Mouse (Mus musculus) midbrain, embryonic 12.5 days (tissue): ENCODE measurements around the gene Tacr2. TPM values are rescaled to one million over a fixed set of nuclear protein-coding genes. Genes with fewer than 3 reads are reported as not detected.

Experiments
- ATAC-seq: fragments of 200-750 bp; cut with Nextera tagmentation; 2 replicates; pipeline ENCODE4 v1.8.0; 2017; ENCODE audit warnings: low read depth, moderate TSS enrichment, moderate library complexity; ENCODE audit not compliant: low FRiP score
- H3K27ac ChIP-seq: fragments of 300-500 bp; sonication (generic); replicated peaks from 2 replicates; pipeline ENCODE4 v1.5.1; 2016; ENCODE audit warnings: mild to moderate bottlenecking
- H3K27me3 ChIP-seq: fragments of 300-500 bp; sonication (generic); 2 replicates; pipeline ENCODE4 v1.6.1; 2016; ENCODE audit warnings: mild to moderate bottlenecking
- H3K36me3 ChIP-seq: fragments of 300-500 bp; sonication (generic); 2 replicates; pipeline ENCODE4 v1.6.1; 2016
- H3K4me1 ChIP-seq: fragments of 300-500 bp; sonication (generic); 2 replicates; pipeline ENCODE4 v1.6.1; 2016
- H3K4me2 ChIP-seq: fragments of 300-500 bp; sonication (generic); replicated peaks from 2 replicates; pipeline ENCODE4 v1.6.1; 2016; ENCODE audit warnings: mild to moderate bottlenecking, moderate library complexity
- H3K4me3 ChIP-seq: fragments of 300-500 bp; sonication (generic); 2 replicates; pipeline ENCODE4 v1.5.1; 2016; ENCODE audit warnings: mild to moderate bottlenecking
- H3K9ac ChIP-seq: fragments of 300-500 bp; sonication (generic); replicated peaks from 2 replicates; pipeline ENCODE4 v1.6.1; 2016; ENCODE audit warnings: mild to moderate bottlenecking, moderate library complexity
- H3K9me3 ChIP-seq: fragments of 300-500 bp; sonication (generic); 2 replicates; pipeline ENCODE4 v1.6.1; 2016; ENCODE audit warnings: mild to moderate bottlenecking
- WGBS: fragments of 180-500 bp; shearing (Covaris S2); methylation state at CpG from one replicate; pipeline ENCODE4 v1.1.7; 2016; 5-methylcytosine and 5-hydroxymethylcytosine counted together
- polyA plus RNA-seq: library from polyadenylated mRNA; unstranded; fragments of >200 nt; fragmentation: Nextera tagmentation; extraction: Ambion mirVana; gene quantifications from 2 replicates; pipeline ENCODE4 v1.2.1, GENCODE M21; 2016

The Tacr2 gene
- polyA plus RNA-seq, 1 experiment from 2014 or later = not detected

GRCm38 (mm10) chr10:62279066-62279465 lies 26.8 kb downstream of the Tacr2 start:
- Histone ChIP-seq H3K36me3 (peaks cover 26% of the 10 kb centered on the region), H3K27me3 (no peaks in the 10 kb centered on the region), H3K27ac (no peak overlapping the region), H3K4me1 (no peaks in the 10 kb centered on the region), H3K9me3 (0 out of 2 replicates have a peak, but pooled peaks cover 2% of the 10 kb centered on the region), H3K4me2 (no peak overlapping the region), H3K9ac (no peak overlapping the region), H3K4me3 (no peak overlapping the region)
- ATAC-seq = no peak
- WGBS = 47% methylated on average over 3 of the region's 3 CpGs

- Histone ChIP-seq H3K9me3 (0 out of 2 replicates have a peak, but pooled peaks cover 2% of the 10 kb centered on the region), H3K36me3 (peaks cover 28% of the 10 kb centered on the region), H3K27ac (no peak overlapping the region), H3K27me3 (no peaks in the 10 kb centered on the region), H3K4me2 (no peak overlapping the region), H3K4me3 (no peak overlapping the region), H3K4me1 (no peaks in the 10 kb centered on the region), H3K9ac (no peak overlapping the region)
- WGBS = 85% methylated on average over 4 of the region's 4 CpGs
- no peak for ATAC-seq
These were observed 27.4 kb downstream of the Tacr2 start for GRCm38 (mm10) chr10:62279671-62280070.

- Histone ChIP-seq H3K27me3 (no peaks in the 10 kb centered on the region), H3K27ac (no peak overlapping the region), H3K4me3 (no peak overlapping the region), H3K4me2 (no peak overlapping the region), H3K9ac (no peak overlapping the region), H3K9me3 (0 out of 2 replicates have a peak, but pooled peaks cover 2% of the 10 kb centered on the region), H3K4me1 (no peaks in the 10 kb centered on the region), H3K36me3 (peaks cover 28% of the 10 kb centered on the region)
- 54% methylated on average over 9 of the region's 9 CpGs for WGBS
- ATAC-seq = no peak
These were observed 30.5 kb downstream of the Tacr2 start for GRCm38 (mm10) chr10:62282782-62283181.

GRCm38 (mm10) chr10:62283206-62283792 lies 31.1 kb downstream of the Tacr2 start:
- H3K36me3 ChIP-seq = peaks cover 28% of the 10 kb centered on the region
- H3K9me3 ChIP-seq = 0 out of 2 replicates have a peak, but pooled peaks cover 2% of the 10 kb centered on the region
- H3K4me2 ChIP-seq = no peak overlapping the region
- WGBS = 81% methylated on average over 4 of the region's 4 CpGs
- no peaks in the 10 kb centered on the region for H3K27me3 ChIP-seq
- no peak overlapping the region for H3K27ac ChIP-seq
- H3K9ac ChIP-seq = no peak overlapping the region
- H3K4me1 ChIP-seq = no peaks in the 10 kb centered on the region
- H3K4me3 ChIP-seq = no peak overlapping the region
- no peak for ATAC-seq

GRCm38 (mm10) chr10:62287460-62288124 lies 35.4 kb downstream of the Tacr2 start:
- H3K27me3 ChIP-seq = no peaks in the 10 kb centered on the region
- H3K9ac ChIP-seq = no peak overlapping the region
- H3K9me3 ChIP-seq = no peaks in the 10 kb centered on the region
- no peak overlapping the region for H3K4me3 ChIP-seq
- 85% methylated on average over 6 of the region's 6 CpGs for WGBS
- no peak overlapping the region for H3K27ac ChIP-seq
- peaks cover 13% of the 10 kb centered on the region; the same call in 1 of the 2 replicates for H3K36me3 ChIP-seq
- no peak for ATAC-seq
- H3K4me1 ChIP-seq = no peaks in the 10 kb centered on the region
- H3K4me2 ChIP-seq = no peak overlapping the region

GRCm38 (mm10) chr10:62294112-62294511 lies 41.9 kb downstream of the Tacr2 start:
- H3K9me3 ChIP-seq = no peaks in the 10 kb centered on the region
- 0 out of 2 replicates have a peak, but pooled peaks cover 4% of the 10 kb centered on the region for H3K4me1 ChIP-seq
- H3K27me3 ChIP-seq = no peaks in the 10 kb centered on the region
- H3K4me3 ChIP-seq = no peak overlapping the region
- no peak for ATAC-seq
- no peak overlapping the region for H3K27ac ChIP-seq
- H3K4me2 ChIP-seq = no peak overlapping the region
- 81% methylated on average over 4 of the region's 4 CpGs for WGBS
- H3K36me3 ChIP-seq = peaks cover 4% of the 10 kb centered on the region; the same call in 1 of the 2 replicates
- no peak overlapping the region for H3K9ac ChIP-seq

- H3K4me3 ChIP-seq = no peak overlapping the region
- no peak overlapping the region for H3K9ac ChIP-seq
- H3K27ac ChIP-seq = no peak overlapping the region
- no peak overlapping the region for H3K4me2 ChIP-seq
- WGBS = 60% methylated on average over 24 of the region's 26 CpGs
- ATAC-seq = no peak
- 0 out of 2 replicates have a peak, but pooled peaks cover 4% of the 10 kb centered on the region for H3K4me1 ChIP-seq
- no peaks in the 10 kb centered on the region for H3K36me3 ChIP-seq
- no peaks in the 10 kb centered on the region for H3K27me3 ChIP-seq
- no peaks in the 10 kb centered on the region for H3K9me3 ChIP-seq
These were observed 44.0 kb downstream of the Tacr2 start for GRCm38 (mm10) chr10:62296086-62296872.

- Histone ChIP-seq H3K9ac (no peak overlapping the region), H3K4me1 (0 out of 2 replicates have a peak, but pooled peaks cover 4% of the 10 kb centered on the region), H3K9me3 (no peaks in the 10 kb centered on the region), H3K4me2 (no peak overlapping the region), H3K27ac (no peak overlapping the region), H3K4me3 (no peak overlapping the region), H3K27me3 (no peaks in the 10 kb centered on the region), H3K36me3 (no peaks in the 10 kb centered on the region)
- ATAC-seq = no peak
- WGBS = 88% methylated on average over 23 of the region's 23 CpGs
These were observed 48.0 kb downstream of the Tacr2 start for GRCm38 (mm10) chr10:62300006-62300827.

- H3K9me3 ChIP-seq = no peaks in the 10 kb centered on the region
- no peaks in the 10 kb centered on the region for H3K4me1 ChIP-seq
- H3K9ac ChIP-seq = no peak overlapping the region
- no peak overlapping the region for H3K4me2 ChIP-seq
- H3K27ac ChIP-seq = no peak overlapping the region
- H3K4me3 ChIP-seq = no peak overlapping the region
- no peak for ATAC-seq
- no peaks in the 10 kb centered on the region for H3K36me3 ChIP-seq
- H3K27me3 ChIP-seq = no peaks in the 10 kb centered on the region
- 83% methylated on average over 6 of the region's 6 CpGs for WGBS
These were observed 52.9 kb downstream of the Tacr2 start for GRCm38 (mm10) chr10:62305090-62305489.

- H3K36me3 ChIP-seq = no peaks in the 10 kb centered on the region
- no peaks in the 10 kb centered on the region for H3K9me3 ChIP-seq
- H3K4me3 ChIP-seq = no peak overlapping the region
- H3K9ac ChIP-seq = no peak overlapping the region
- WGBS = 62% methylated on average over 3 of the region's 3 CpGs
- no peaks in the 10 kb centered on the region for H3K27me3 ChIP-seq
- no peak overlapping the region for H3K4me2 ChIP-seq
- peaks cover 2% of the 10 kb centered on the region; the same call in 1 of the 2 replicates for H3K4me1 ChIP-seq
- ATAC-seq = no peak
- H3K27ac ChIP-seq = no peak overlapping the region
These were observed 54.2 kb downstream of the Tacr2 start for GRCm38 (mm10) chr10:62306483-62306882.

- Histone ChIP-seq H3K9ac (no peak overlapping the region), H3K27ac (no peak overlapping the region), H3K4me3 (no peak overlapping the region), H3K4me1 (peaks cover 14% of the 10 kb centered on the region; the same call in 1 of the 2 replicates), H3K4me2 (no peak overlapping the region), H3K36me3 (no peaks in the 10 kb centered on the region), H3K9me3 (no peaks in the 10 kb centered on the region), H3K27me3 (no peaks in the 10 kb centered on the region)
- ATAC-seq = no peak
- 88% methylated on average over 11 of the region's 11 CpGs for WGBS
These were observed 56.8 kb downstream of the Tacr2 start for GRCm38 (mm10) chr10:62308896-62309491.
